Mouse (Mus musculus) ovary, postnatal 14 days (tissue): ENCODE measurements around the gene Tnrc6c.

ENCODE experiments used
- DNase-seq: peaks from one replicate; pipeline ENCODE4 v3.0.0; 2022; ENCODE audit warnings: low spot score

The Tnrc6c gene

DNA sequence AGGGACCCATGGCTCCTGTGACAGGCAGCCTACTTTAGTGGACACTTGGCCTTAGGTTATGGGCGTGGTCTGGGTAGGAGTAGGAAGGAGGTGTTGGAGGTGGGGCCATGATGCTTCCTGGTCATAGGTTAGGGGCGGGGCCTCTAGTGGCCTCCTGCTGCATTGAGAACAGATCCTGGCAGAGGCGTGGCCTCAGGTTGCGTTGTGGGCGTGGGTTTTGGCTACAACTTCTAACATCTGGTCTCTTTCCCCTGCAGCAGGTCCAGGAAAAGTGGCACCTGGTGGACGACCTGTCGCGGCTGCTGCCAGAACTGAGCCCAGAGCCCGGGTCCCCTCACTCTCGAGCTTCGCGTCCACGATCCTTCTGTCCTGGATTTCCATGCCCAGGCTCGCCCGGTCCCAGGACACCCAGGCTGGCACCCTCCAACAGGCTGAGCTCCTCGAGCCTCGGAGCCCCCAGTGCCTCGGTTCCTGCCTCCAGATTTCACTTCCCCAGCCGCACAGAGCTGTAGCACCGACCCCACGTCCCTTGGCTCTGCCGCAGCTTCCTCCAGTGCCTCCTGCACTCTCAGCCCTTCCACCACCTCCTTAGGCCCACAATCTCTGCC lies 138.3 kb downstream of the Tnrc6c start:
- no peak for DNase-seq

DNA sequence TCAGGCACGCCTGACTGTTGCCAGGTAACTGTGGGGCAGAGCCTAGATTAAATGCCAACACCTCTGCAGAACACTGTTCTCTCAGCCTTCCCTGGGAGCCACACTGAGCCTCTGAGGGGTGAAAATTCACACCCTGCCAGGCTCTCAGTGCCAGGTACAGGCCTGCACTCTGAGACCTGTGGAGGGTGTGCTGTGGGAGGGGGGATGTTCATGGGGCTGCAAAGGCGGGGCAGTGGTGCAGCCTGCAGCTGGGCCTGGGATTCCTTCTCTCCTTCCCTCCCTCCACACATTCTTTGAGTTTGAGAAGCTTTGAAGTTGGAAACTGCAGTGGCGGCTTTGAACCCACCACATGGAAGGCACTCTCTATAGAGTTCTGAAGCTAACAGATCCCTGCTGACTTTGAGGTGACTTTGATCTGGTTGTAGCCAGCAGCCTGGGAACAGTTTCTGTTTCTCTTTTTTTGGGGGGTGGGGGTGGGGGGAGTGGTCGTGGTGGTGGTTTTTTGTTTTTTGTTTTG lies 140.0 kb downstream of the Tnrc6c start:
- DNase-seq = no peak

DNA sequence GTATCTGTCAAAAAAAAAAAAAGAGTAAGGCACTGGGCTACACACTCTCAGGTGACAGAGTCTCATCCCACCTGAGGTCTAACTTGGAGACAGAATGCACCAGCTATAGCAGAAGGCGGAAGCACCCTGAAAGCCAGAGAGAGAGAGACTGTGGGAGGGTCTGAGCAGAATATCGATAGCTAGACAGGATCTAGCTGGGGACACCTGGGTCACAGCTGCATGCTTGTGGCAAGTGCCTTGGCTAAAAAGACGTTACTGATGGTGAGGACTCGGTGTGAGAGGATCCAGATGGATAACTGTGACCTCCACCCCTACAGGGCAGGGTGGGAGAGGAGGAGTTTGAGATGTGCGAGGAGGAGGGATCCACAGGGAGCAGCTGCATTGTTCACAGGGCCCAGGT lies 142.9 kb downstream of the Tnrc6c start:
- DNase-seq = no peak

DNA sequence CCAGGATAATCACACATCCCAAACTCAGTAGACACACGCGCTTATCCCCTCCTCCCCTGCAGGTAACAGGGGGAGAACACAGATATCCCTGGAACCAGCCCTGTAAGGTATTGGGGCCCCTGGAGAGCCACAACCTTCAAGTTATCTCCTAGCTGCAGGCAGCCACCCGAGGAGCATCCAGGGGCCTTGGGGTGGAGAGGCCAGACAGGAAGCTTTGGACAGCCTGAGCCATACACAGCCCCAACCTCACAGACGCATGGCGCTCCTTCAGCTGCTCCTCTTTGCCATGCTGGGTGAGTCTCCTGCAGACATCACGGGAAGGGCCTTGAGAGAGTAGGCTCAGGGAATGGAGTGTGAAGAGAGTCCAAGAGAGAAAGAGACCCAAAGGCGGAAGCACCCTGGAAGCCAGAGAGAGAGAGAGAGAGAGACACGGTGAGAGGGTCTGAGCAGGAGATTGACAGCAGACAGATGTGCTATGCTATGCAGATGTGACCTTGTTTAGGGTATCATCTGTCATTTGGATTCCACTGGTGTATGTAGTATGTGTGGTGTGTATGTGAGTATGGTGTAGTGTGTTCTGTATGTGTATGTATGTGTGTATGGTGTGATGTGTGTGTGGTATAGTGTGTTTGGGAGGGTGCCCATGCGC lies 143.5 kb downstream of the Tnrc6c start, which contains the start of gene 6030468B19Rik:
Gene 6030468B19Rik (plus strand): TSS at position 150 of the 649 bp plus-strand sequence.
- DNase-seq = no peak

DNA sequence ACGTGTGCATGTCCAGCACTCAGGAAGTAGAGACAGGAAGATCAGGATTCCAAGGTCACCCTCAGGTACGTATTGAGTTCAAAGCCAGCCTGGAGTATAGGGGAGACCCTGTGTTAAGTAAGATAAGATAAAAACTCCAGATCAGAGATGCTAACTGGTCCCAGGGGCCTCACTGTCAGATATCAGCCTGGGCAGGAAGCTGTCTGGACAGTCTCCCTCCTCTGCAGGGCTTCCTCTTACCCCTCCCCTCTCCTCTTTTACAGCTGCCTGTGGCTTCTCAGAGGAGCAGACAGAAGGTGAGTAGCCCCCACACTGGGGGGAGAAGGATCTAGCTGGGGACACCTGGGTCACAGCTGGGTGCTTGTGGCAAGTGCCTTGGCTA lies 144.1 kb downstream of the Tnrc6c start:
- no peak for DNase-seq

DNA sequence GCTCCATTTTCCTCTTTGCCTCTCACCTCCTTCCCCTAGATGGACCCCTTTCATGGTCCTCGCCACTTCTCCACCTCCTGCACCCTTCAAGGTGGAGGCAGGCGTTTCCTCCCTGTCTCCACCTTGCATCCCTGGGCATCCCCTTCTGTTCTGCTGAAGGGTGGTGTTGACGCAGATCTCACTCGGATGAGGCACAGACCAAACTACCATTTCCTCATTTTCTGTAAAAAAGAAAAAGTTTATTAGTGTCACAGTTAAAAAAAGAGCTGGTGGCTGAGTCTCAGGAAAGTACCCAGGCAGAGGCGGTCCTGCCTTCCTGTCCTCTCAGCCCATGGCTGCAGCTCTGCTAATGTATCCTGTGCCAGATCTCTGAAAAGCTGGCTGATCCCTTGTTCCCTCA lies 145.1 kb downstream of the Tnrc6c start:
- DNase-seq = no peak

DNA sequence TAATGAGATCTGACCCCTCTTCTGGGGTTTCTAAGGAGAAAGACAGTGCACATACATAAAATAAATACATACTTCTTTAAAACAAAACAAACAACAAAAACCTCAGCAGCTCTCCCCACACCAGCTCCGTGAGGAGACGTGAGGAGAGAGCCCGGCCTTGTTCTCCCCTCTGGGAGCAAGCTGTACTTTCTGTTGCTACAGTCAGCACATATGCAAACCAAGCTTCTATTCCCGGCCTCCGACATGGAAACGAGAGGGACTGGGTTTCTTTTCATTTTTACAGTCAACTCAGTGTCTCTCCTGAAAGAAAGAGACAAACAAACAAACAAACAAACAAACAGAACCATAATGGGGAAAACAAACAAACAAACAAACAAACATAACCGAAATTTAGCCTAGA lies 145.9 kb downstream of the Tnrc6c start:
- no peak for DNase-seq

DNA sequence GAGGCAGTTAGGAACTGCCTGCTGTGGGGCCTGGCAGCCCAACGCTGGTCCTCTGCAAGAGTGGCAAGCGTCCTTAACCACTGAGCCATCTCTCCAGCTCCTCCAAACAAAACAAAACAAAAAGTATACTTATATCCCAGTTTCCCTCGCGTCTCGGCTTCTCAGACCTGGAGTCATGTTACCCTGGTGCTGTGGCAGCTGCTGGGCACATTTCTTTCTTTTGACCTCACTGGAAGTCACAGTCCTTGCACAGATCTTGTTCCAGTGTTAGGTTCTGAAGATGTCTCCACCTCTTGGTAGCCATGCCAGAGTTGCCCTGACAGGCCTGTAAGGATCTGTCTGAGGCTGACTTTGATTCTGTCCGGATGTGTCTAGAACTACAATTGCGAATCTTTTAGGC lies 147.6 kb downstream of the Tnrc6c start:
- DNase-seq = no peak

DNA sequence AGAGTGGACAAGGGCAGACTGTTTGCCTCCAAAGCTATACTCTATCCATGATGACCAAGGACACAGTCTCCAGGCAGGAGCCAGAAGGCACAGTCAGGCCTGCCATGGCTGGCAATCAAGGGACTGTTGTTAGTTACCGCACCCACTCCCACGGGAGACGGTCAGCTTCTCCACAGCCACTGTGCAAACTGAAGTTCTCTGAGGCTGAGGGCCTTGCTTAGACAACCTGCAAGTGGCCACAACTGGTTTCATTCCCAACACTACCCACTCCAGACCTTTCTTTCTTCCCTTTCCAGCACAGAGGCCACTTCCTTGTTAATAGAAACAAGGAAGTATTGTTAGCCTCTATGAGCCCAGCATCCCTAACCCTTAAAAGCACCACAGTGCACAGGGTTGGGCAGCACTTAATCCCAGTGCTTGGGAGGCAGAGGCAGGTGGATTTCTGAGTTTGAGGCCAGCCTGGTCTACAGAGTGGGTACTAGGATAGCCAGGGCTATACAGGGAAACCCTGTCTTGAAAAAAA lies 149.1 kb downstream of the Tnrc6c start:
- DNase-seq = no peak

DNA sequence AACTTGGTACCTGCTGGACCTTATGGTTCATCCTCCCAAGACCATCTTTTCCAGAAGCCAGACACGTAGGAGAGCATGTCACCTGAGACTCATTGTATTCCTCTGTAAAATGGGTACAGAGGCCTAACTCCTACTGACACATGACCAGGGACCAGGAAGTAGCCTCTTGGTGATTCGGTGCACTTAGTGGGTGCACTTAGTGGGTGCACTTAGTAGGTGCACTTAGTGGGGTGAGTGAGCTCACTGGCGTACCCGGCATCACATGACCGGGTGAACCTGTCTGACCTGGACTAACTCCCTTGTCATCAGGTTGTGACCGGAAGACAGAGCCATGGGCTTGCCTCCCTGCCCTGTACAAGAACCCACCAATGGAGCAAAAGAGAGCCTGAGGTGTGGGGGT lies 152.7 kb downstream of the Tnrc6c start:
- no peak for DNase-seq

DNA sequence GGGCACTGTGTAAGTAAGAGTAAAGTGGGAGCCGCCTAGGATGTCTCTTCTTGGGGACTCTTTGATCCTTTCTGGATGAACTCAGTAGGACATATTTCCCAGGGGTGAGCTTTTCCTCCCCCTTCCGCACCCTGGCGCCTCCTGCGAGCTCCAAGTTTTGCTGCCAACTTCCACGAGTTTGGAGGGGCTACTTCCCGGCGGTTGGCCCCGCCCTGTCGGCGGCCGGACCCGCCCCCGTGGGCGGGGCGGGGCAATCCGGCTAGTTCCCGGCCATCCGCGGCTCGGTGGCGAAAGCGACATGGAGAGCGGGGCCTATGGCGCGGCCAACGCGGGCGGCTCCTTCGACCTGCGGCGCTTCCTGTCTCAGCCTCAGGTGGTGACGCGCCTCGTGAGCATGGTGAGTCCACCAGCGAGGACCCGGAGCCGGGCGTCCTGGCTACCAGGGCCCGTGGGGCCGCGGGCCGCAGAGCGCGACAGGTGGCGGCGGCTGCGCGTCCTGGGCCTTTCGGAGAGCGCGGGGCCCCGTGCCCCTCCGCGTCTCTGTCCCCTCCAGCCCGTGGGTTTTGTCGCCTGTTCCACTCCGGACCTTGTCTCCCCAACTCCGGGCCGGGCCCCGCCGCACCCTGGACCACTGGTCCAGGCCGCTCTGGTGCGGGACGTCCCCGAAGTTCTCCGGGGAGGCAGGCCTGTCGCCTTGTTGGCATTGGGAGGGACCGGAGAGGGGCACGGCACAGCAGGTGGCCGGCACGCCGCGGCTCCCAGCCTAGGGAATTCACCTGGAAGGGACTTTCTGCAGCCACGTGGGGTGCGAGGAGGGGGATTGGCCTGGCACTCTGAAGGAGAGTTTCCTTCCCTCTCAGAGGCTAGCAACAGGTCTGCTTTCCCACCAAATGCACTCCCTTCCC lies 155.6 kb downstream of the Tnrc6c start, which contains the start of the genes Gm20708 and Syngr2:
Gene Gm20708 (plus strand): TSS at position 262 of the 905 bp plus-strand sequence.
Gene Syngr2 (plus strand): TSS at position 262 of the 905 bp plus-strand sequence.
- DNase-seq = peak; percentile 58

DNA sequence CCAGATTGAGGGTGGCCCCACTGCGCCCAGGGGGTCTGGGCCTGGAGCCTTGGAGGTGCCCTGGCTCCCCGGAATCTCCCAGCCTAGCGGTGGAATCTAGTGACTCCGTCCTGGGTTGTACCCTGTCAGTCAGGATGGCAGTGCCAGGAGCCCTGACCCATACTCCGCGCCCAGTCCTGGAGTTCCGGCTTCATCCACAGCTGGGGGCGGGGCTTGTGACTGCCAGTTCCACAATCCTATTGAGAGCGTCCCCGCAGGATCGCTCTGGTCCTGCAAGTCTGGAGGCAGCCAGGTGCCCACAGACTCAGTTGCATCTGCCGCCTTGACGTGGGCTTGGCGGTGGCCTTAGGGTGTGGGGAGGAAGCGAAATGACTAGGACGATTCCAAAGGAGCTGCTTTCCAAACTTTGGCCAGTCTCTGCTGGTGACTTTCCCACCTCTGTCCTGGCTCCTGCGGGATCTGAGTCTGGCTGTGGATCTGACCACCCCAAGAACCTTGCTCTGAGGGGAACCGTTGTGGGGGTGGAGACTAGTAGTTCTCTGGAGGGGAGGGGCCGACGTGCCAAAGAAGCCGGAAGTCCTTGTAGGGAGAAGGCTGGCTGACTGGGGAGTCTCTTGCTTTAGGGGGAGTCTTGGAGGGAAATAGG lies 156.4 kb downstream of the Tnrc6c start:
- peak; percentile 72 for DNase-seq
